Mouse (Mus musculus) thymus, adult 2 months (tissue): ENCODE data around the gene Nrsn2. TPM values are rescaled to one million over a fixed set of nuclear protein-coding genes. Genes with fewer than 3 reads are reported as not detected.

Experiments
- DNase-seq: peaks from one replicate; pipeline ENCODE4 v3.0.0; 2021
- H3K27ac ChIP-seq: fragments of 200-500 bp; 2 replicates; pipeline ENCODE4 v1.5.1; 2012; ENCODE audit warnings: low read length, control low read depth; ENCODE audit not compliant: control insufficient read depth, insufficient read depth
- H3K27me3 ChIP-seq: fragments of 200-500 bp; 2 replicates; pipeline ENCODE4 v1.6.1; 2012; ENCODE audit warnings: mild to moderate bottlenecking, low read length, moderate library complexity, mixed read lengths; ENCODE audit not compliant: control insufficient read depth, insufficient read depth
- H3K36me3 ChIP-seq: fragments of 200-500 bp; 2 replicates; pipeline ENCODE4 v1.6.1; 2012; ENCODE audit warnings: mild to moderate bottlenecking, low read length, moderate library complexity; ENCODE audit not compliant: control insufficient read depth, insufficient read depth
- H3K4me1 ChIP-seq: fragments of 200-500 bp; replicated peaks from 2 replicates; pipeline ENCODE4 v1.6.1; 2012; ENCODE audit warnings: low read length; ENCODE audit not compliant: control insufficient read depth, insufficient read depth
- H3K4me3 ChIP-seq: fragments of 200-500 bp; 2 replicates; pipeline ENCODE4 v1.5.1; 2012; ENCODE audit warnings: mild to moderate bottlenecking, low read length, control low read depth, moderate library complexity; ENCODE audit not compliant: control insufficient read depth, insufficient read depth
- CTCF ChIP-seq: fragments of 200-500 bp; IDR thresholded peaks from 2 replicates; pipeline ENCODE4 v1.5.1; 2012; ENCODE audit warnings: mild to moderate bottlenecking, control low read depth, low read length, moderate library complexity, borderline replicate concordance; ENCODE audit not compliant: control insufficient read depth, poor library complexity, insufficient read depth; ENCODE audit errors: extremely low read depth
- POLR2A ChIP-seq: fragments of 200-500 bp; IDR thresholded peaks from 2 replicates; pipeline ENCODE4 v1.6.1; 2012; ENCODE audit warnings: mild to moderate bottlenecking, low read length, control low read depth, moderate library complexity; ENCODE audit not compliant: control insufficient read depth, poor library complexity, insufficient read depth; ENCODE audit errors: extremely low read depth
- WGBS: fragments of 180-500 bp; shearing (Covaris S2); methylation state at CpG from one replicate; pipeline ENCODE4 v1.1.7; 2018; 5-methylcytosine and 5-hydroxymethylcytosine counted together
- polyA plus RNA-seq: library from polyadenylated mRNA; depleted of rRNA; stranded (reverse); fragments of >200 nt; gene quantifications from 2 replicates; pipeline ENCODE4 v1.2.3, GENCODE M21; 2012; rRNA removed

Nrsn2 gene
- polyA plus RNA-seq = 0.07 TPM in 1 of 2 replicates, not detected in the other

GRCm38 (mm10) chr2:152376345-152376741, at the start of gene Nrsn2:
Gene Nrsn2, minus strand, starts transcription at chr2:152376638.
- TF ChIP-seq CTCF (no peak), POLR2A (no peak)
- peaks cover 4% of the 10 kb centered on the region for H3K4me1 ChIP-seq
- H3K36me3 ChIP-seq = no peaks in the 10 kb centered on the region
- DNase-seq = no peak
- no peak within 1 kb of the TSS for H3K4me3 ChIP-seq
- no peaks in the 10 kb centered on the region; the same call in 1 of the 2 replicates for H3K27me3 ChIP-seq
- no peak within 1 kb of the TSS for H3K27ac ChIP-seq
- WGBS = 31% methylated on average over 16 of the region's 16 CpGs

- TF ChIP-seq CTCF = no peak
- TF ChIP-seq POLR2A = no peak
- H3K36me3 ChIP-seq = no peaks in the 10 kb centered on the region
- peaks cover 7% of the 10 kb centered on the region for H3K27me3 ChIP-seq
- no peak for DNase-seq
- peaks cover 8% of the 10 kb centered on the region; the same call in 1 of the 2 replicates for H3K4me1 ChIP-seq
- no peak overlapping the region for H3K27ac ChIP-seq
- WGBS = 98% methylated on average over 3 of the region's 3 CpGs
- no peak overlapping the region for H3K4me3 ChIP-seq
Observed at GRCm38 (mm10) chr2:152415786-152416185, 39.3 kb upstream of the Nrsn2 start.

DNA sequence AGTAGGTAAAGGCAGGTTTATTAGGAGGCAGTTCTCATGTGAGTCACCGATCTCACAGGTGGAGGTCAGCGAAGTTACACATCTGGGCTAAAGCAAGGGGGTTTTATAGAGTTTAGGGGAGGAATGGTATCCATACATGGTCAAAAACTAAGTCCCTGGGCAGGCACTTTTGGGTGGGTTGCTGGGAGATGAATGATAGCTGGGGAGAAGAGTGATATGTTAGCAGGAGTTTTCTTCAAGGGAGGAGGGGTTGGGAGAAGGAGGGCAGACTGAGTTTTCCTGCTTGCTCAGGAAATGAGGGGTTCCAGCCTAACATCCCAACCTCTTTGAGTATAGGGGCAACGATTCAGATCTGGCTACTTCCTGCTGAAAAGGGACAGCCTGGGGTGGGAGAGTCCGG, 38.8 kb upstream of the Nrsn2 start, which contains the start of gene 6820408C15Rik:
Gene 6820408C15Rik, plus strand, starts transcription at position 301 of the 400 bp plus-strand sequence.
- no peak within 1 kb of the TSS for H3K27ac ChIP-seq
- H3K4me1 ChIP-seq = peaks cover 8% of the 10 kb centered on the region; the same call in 1 of the 2 replicates
- no peak for DNase-seq
- TF ChIP-seq POLR2A (no peak), CTCF (no peak)
- no peaks in the 10 kb centered on the region for H3K36me3 ChIP-seq
- 70% methylated on average over 4 of the region's 4 CpGs for WGBS
- peaks cover 7% of the 10 kb centered on the region for H3K27me3 ChIP-seq
- peak within 1 kb of the TSS; percentile 66 for H3K4me3 ChIP-seq

DNA sequence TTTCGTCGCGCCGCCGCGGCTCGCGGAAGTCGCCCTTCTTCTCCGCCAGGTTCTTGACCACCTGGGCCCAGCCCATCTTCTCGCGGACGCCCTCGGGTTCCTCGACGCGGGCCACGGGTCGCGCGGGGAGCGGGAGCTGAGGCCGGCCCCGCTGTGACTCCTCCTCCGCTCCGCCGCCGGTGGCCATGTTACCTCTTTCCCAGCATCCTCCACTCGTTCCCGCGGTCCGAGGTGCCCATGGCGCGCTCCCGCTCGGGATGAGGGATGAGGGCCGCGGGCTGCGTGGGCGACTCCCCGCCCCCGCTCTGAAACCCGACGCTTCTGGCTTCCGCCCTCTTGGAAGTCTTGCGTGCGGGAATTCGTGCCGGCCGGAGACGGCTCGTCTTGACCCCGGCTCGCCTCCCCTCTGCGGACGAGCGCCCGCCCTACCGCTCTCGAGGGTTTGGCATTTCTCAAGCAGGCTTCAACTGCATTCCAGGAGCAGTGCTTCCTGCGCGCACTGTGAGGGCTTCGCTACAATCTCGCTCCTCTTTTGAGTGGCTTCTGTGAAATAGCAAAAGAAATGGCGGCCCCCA, 38.2 kb upstream of the Nrsn2 start, which contains the start of gene Zcchc3:
Gene Zcchc3, minus strand, starts transcription at position 437 of the 575 bp plus-strand sequence.
- H3K36me3 ChIP-seq = no peaks in the 10 kb centered on the region
- WGBS = 1% methylated on average over 65 of the region's 65 CpGs
- no peak within 1 kb of the TSS for H3K27ac ChIP-seq
- TF ChIP-seq POLR2A (no peak), CTCF (no peak)
- H3K4me3 ChIP-seq = peak within 1 kb of the TSS; percentile 66
- DNase-seq = peak; percentile 25
- peaks cover 8% of the 10 kb centered on the region; the same call in 1 of the 2 replicates for H3K4me1 ChIP-seq
- peaks cover 7% of the 10 kb centered on the region for H3K27me3 ChIP-seq

- no peak for DNase-seq
- Histone ChIP-seq H3K4me3 (peak overlapping the region; percentile 66), H3K36me3 (no peaks in the 10 kb centered on the region), H3K27me3 (peaks cover 7% of the 10 kb centered on the region), H3K4me1 (peaks cover 8% of the 10 kb centered on the region; the same call in 1 of the 2 replicates), H3K27ac (no peak overlapping the region)
- WGBS = 15% methylated on average over 86 of the region's 86 CpGs
- no peak for TF ChIP-seq CTCF
- TF ChIP-seq POLR2A = no peak
Observed at GRCm38 (mm10) chr2:152413765-152414584, 37.5 kb upstream of the Nrsn2 start.

DNA sequence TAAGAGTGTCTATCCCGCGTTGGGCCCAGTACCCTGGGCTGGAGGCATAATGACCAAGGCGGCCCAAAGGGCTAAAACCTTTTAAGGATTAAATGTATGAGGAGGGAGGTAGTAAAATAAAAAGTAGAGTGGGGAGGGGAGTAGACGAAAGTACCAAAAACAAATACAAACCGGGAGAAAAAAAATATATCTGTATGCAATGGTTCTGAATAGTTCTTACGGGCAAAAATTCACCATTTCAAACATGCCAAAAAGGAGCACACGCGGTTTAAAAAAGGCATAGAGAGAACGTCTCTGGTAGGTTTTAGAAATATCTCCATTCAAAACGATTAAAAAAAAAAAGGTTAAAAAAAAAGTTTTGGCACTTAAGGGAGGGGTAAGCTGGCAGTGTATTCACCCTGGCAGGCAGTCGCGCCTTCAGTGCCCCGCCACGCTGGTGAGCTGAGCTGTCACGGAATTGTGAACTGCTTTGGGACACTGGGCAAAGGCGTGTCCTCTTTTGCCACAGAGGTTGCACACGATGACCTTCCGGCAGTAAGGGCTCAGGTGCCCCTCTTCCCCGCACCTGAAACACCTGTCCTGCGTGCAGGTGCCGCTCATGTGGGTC, 36.8 kb upstream of the Nrsn2 start:
- Histone ChIP-seq H3K36me3 (no peaks in the 10 kb centered on the region), H3K4me1 (peaks cover 8% of the 10 kb centered on the region; the same call in 1 of the 2 replicates), H3K27me3 (peaks cover 7% of the 10 kb centered on the region), H3K27ac (no peak overlapping the region), H3K4me3 (no peak overlapping the region)
- DNase-seq = no peak
- no peak for TF ChIP-seq CTCF
- TF ChIP-seq POLR2A = no peak
- WGBS = 80% methylated on average over 21 of the region's 21 CpGs
